Mouse (Mus musculus) heart, adult 18-20 months (tissue): ENCODE measurements around the gene Zbtb20. TPM values are rescaled to one million over a fixed set of nuclear protein-coding genes. Genes with fewer than 3 reads are reported as not detected.

Source experiments
- DNase-seq, 2 experiments: peaks; one replicate each; pipeline ENCODE4 v3.0.0; 2021 to 2022; ENCODE audit warnings: mixed read lengths in 1 of 2
- microRNA-seq, 2 experiments: library from miRNA; unstranded; fragments of <30 nt; microRNA quantifications; one replicate each; pipeline ENCODE4 v1.2.0; 2022
- total RNA-seq, 2 experiments: library from RNA; stranded (reverse); gene quantifications; 2 replicates each; pipeline ENCODE4 v1.2.3; 2021

The Zbtb20 gene
- total RNA-seq, 2 experiments from 2014 or later = 149 to 178 TPM

- no peak for DNase-seq
Measured at GRCm38 (mm10) chr16:43650355-43651080, 774.8 kb downstream of the Zbtb20 start.

GRCm38 (mm10) chr16:43653288-43653687, 777.6 kb downstream of the Zbtb20 start:
- DNase-seq = no peak

GRCm38 (mm10) chr16:43654269-43654668, 778.6 kb downstream of the Zbtb20 start:
- no peak for DNase-seq

GRCm38 (mm10) chr16:43655183-43655787, 779.6 kb downstream of the Zbtb20 start:
- DNase-seq = no peak

- DNase-seq = no peak
Measured at GRCm38 (mm10) chr16:43661576-43661975, 785.9 kb downstream of the Zbtb20 start.

- no peak for DNase-seq
Measured at GRCm38 (mm10) chr16:43662124-43663004, 786.7 kb downstream of the Zbtb20 start.

- no peak for DNase-seq
Measured at GRCm38 (mm10) chr16:43663978-43664579, 788.4 kb downstream of the Zbtb20 start, which contains the start of gene Tigit. TSS of gene Tigit (minus strand) at chr16:43664146.

- DNase-seq = no peak
Measured at GRCm38 (mm10) chr16:43664861-43665260, 789.2 kb downstream of the Zbtb20 start.

- no peak for DNase-seq
Measured at GRCm38 (mm10) chr16:43668294-43668693, 792.6 kb downstream of the Zbtb20 start.

- no peak for DNase-seq
Measured at GRCm38 (mm10) chr16:43671972-43672371, 796.3 kb downstream of the Zbtb20 start.

- DNase-seq = no peak
Measured at GRCm38 (mm10) chr16:43672697-43673096, 797.0 kb downstream of the Zbtb20 start.

GRCm38 (mm10) chr16:43674400-43674799, 798.7 kb downstream of the Zbtb20 start:
- DNase-seq = no peak

GRCm38 (mm10) chr16:43687968-43688367, 812.3 kb downstream of the Zbtb20 start:
- DNase-seq = no peak

- DNase-seq = no peak
Measured at GRCm38 (mm10) chr16:43690211-43690690, 814.6 kb downstream of the Zbtb20 start.

GRCm38 (mm10) chr16:43690912-43691311, 815.2 kb downstream of the Zbtb20 start:
- no peak for DNase-seq

GRCm38 (mm10) chr16:43691741-43692140, 816.1 kb downstream of the Zbtb20 start:
- DNase-seq = no peak

Small RNA genes lying within 50 kb of the gene (microRNA-seq; reads per million reads assigned to microRNA genes)
- gene Mir568 = 0 reads per million in 2 experiments
